Mouse (Mus musculus): Measurements from ENCODE around the gene Slc2a4.

DNA sequence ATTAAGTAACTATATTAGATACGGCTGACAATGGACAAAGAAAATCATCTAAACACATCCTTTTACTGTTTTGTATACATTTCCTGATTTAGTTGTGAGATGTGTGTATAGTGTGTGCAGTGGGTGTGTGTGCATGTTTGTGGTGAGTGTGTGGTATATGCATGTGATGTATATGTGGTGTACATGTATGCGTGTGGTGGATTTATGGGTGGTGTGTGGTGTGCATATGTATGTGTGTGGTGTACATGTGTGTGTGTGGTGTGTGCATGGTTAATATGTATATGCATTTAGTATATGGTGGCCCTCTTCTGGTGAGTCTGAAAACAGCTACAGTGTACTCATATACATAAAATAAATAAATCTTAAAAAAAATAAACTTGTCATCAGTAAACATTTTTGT, 20.5 kb downstream of the Slc2a4 start:
- 0 out of 2 replicates have a peak, but pooled peaks have one; percentile 18 for TF ChIP-seq CTCF (IDR thresholded peaks at IDR 0.05; ENCODE audit: low read depth)
- no peak for TF ChIP-seq EP300 (IDR thresholded peaks at IDR 0.05; ENCODE audit: low read depth)
